Mouse (Mus musculus) midbrain, embryonic 15.5 days (tissue): ENCODE measurements at regions not wholly inside any gene's neighbourhood (a gene's known extent, or its start where the extent isn't known, plus 50 kb on each side); places are given as distances from the start of the nearest gene placed in this dataset.

Experiments
- ATAC-seq: fragments of 200-750 bp; cut with Nextera tagmentation; replicated peaks from 2 replicates; pipeline ENCODE4 v1.8.0; 2017; ENCODE audit warnings: moderate TSS enrichment
- H3K27ac ChIP-seq: fragments of 300-500 bp; sonication (generic); 2 replicates; pipeline ENCODE4 v1.5.1; 2015; ENCODE audit warnings: mild to moderate bottlenecking, inconsistent platforms
- H3K27me3 ChIP-seq: fragments of 300-500 bp; sonication (generic); replicated peaks from 2 replicates; pipeline ENCODE4 v1.6.1; 2015; ENCODE audit warnings: inconsistent platforms
- H3K36me3 ChIP-seq: fragments of 300-500 bp; sonication (generic); replicated peaks from 2 replicates; pipeline ENCODE4 v1.6.1; 2015; ENCODE audit warnings: inconsistent platforms
- H3K4me1 ChIP-seq: fragments of 300-500 bp; sonication (generic); 2 replicates; pipeline ENCODE4 v1.6.1; 2015; ENCODE audit warnings: inconsistent platforms
- H3K4me2 ChIP-seq: fragments of 300-500 bp; sonication (generic); 2 replicates; pipeline ENCODE4 v1.6.1; 2015; ENCODE audit warnings: inconsistent platforms, mild to moderate bottlenecking, moderate library complexity
- H3K4me3 ChIP-seq: fragments of 300-500 bp; sonication (generic); 2 replicates; pipeline ENCODE4 v1.5.1; 2015; ENCODE audit warnings: mild to moderate bottlenecking, inconsistent platforms
- H3K9ac ChIP-seq: fragments of 300-500 bp; sonication (generic); 2 replicates; pipeline ENCODE4 v1.6.1; 2015; ENCODE audit warnings: mild to moderate bottlenecking, inconsistent platforms
- H3K9me3 ChIP-seq: fragments of 300-500 bp; sonication (generic); 2 replicates; pipeline ENCODE4 v1.6.1; 2016; ENCODE audit warnings: inconsistent platforms
- WGBS: fragments of 180-500 bp; shearing (Covaris S2); methylation state at CpG from one replicate; pipeline ENCODE4 v1.1.7; 2015; ENCODE audit warnings: mixed read lengths; 5-methylcytosine and 5-hydroxymethylcytosine counted together

- H3K27ac ChIP-seq, result no peak overlapping the region
- H3K36me3 ChIP-seq, result no peaks in the 10 kb centered on the region
- no peaks in the 10 kb centered on the region for H3K9me3 ChIP-seq
- H3K4me1 ChIP-seq, result no peaks in the 10 kb centered on the region
- H3K27me3 ChIP-seq, result no peaks in the 10 kb centered on the region
- H3K4me3 ChIP-seq, result no peak overlapping the region
- H3K4me2 ChIP-seq, result no peak overlapping the region
- 95% methylated on average over 3 of the region's 3 CpGs for WGBS
- ATAC-seq, result no peak
- H3K9ac ChIP-seq, result no peak overlapping the region
These were observed 743.4 kb downstream of the Hace1 start for GRCm38 (mm10) chr10:46321040-46321439.

- Histone ChIP-seq H3K9me3 (no peaks in the 10 kb centered on the region), H3K36me3 (no peaks in the 10 kb centered on the region), H3K4me1 (no peaks in the 10 kb centered on the region), H3K4me3 (no peak overlapping the region), H3K27ac (no peak overlapping the region), H3K27me3 (no peaks in the 10 kb centered on the region), H3K4me2 (no peak overlapping the region), H3K9ac (no peak overlapping the region)
- WGBS, result 83% methylated on average over 1 of the region's 1 CpGs
- no peak for ATAC-seq
These were observed 751.4 kb downstream of the Hace1 start for GRCm38 (mm10) chr10:46329052-46329451.

- no peak for ATAC-seq
- Histone ChIP-seq H3K4me2 (no peak overlapping the region), H3K9ac (no peak overlapping the region), H3K27ac (no peak overlapping the region), H3K9me3 (no peaks in the 10 kb centered on the region), H3K27me3 (no peaks in the 10 kb centered on the region), H3K36me3 (no peaks in the 10 kb centered on the region), H3K4me3 (no peak overlapping the region), H3K4me1 (no peaks in the 10 kb centered on the region)
These were observed 754.1 kb downstream of the Hace1 start for GRCm38 (mm10) chr10:46331599-46332283.

- H3K9ac ChIP-seq, result no peak overlapping the region
- H3K9me3 ChIP-seq, result no peaks in the 10 kb centered on the region
- no peak overlapping the region for H3K4me3 ChIP-seq
- H3K27ac ChIP-seq, result no peak overlapping the region
- ATAC-seq, result no peak
- H3K27me3 ChIP-seq, result no peaks in the 10 kb centered on the region
- no peaks in the 10 kb centered on the region for H3K36me3 ChIP-seq
- no peaks in the 10 kb centered on the region for H3K4me1 ChIP-seq
- H3K4me2 ChIP-seq, result no peak overlapping the region
These were observed 755.6 kb downstream of the Hace1 start for GRCm38 (mm10) chr10:46333231-46333630.

GRCm38 (mm10) chr10:46345315-46345714 is 767.7 kb downstream of the Hace1 start:
- 63% methylated on average over 4 of the region's 4 CpGs for WGBS
- Histone ChIP-seq H3K27me3 (no peaks in the 10 kb centered on the region), H3K4me1 (no peaks in the 10 kb centered on the region)

GRCm38 (mm10) chr10:46349613-46350012 is 772.0 kb downstream of the Hace1 start:
- Histone ChIP-seq H3K4me3 (no peak overlapping the region), H3K4me2 (no peak overlapping the region), H3K27ac (no peak overlapping the region), H3K36me3 (no peaks in the 10 kb centered on the region), H3K4me1 (no peaks in the 10 kb centered on the region), H3K27me3 (no peaks in the 10 kb centered on the region), H3K9ac (no peak overlapping the region), H3K9me3 (no peaks in the 10 kb centered on the region)
- 45% methylated on average over 4 of the region's 4 CpGs for WGBS
- 0 out of 2 replicates have a peak, but pooled peaks have one; percentile 14 for ATAC-seq

More at GRCm38 (mm10) chr10:46345315-46345714, 767.7 kb downstream of the Hace1 start:
- Histone ChIP-seq H3K9ac (no peak overlapping the region), H3K4me2 (no peak overlapping the region), H3K9me3 (no peaks in the 10 kb centered on the region), H3K36me3 (no peaks in the 10 kb centered on the region), H3K27ac (no peak overlapping the region), H3K4me3 (no peak overlapping the region)
- ATAC-seq, result no peak

GRCm38 (mm10) chr10:46350196-46350595 is 772.6 kb downstream of the Hace1 start:
- no peak overlapping the region for H3K27ac ChIP-seq
- WGBS, result 9% methylated on average over 2 of the region's 2 CpGs
- ATAC-seq, result 0 out of 2 replicates have a peak, but pooled peaks have one; percentile 27
- no peak overlapping the region for H3K4me2 ChIP-seq
- H3K9me3 ChIP-seq, result no peaks in the 10 kb centered on the region
- no peak overlapping the region for H3K4me3 ChIP-seq
- H3K9ac ChIP-seq, result no peak overlapping the region
- no peaks in the 10 kb centered on the region for H3K4me1 ChIP-seq
- no peaks in the 10 kb centered on the region for H3K36me3 ChIP-seq
- H3K27me3 ChIP-seq, result no peaks in the 10 kb centered on the region

GRCm38 (mm10) chr10:46356775-46357174 is 779.1 kb downstream of the Hace1 start:
- no peaks in the 10 kb centered on the region for H3K4me1 ChIP-seq
- 73% methylated on average over 1 of the region's 1 CpGs for WGBS
- no peak overlapping the region for H3K9ac ChIP-seq
- no peak overlapping the region for H3K4me2 ChIP-seq
- no peak overlapping the region for H3K4me3 ChIP-seq
- no peak for ATAC-seq
- H3K36me3 ChIP-seq, result no peaks in the 10 kb centered on the region
- no peaks in the 10 kb centered on the region for H3K27me3 ChIP-seq
- no peaks in the 10 kb centered on the region for H3K9me3 ChIP-seq
- H3K27ac ChIP-seq, result no peak overlapping the region

- H3K9me3 ChIP-seq, result no peaks in the 10 kb centered on the region
- no peak overlapping the region for H3K9ac ChIP-seq
- no peak overlapping the region for H3K27ac ChIP-seq
- H3K4me3 ChIP-seq, result no peak overlapping the region
- H3K27me3 ChIP-seq, result no peaks in the 10 kb centered on the region
- H3K4me1 ChIP-seq, result no peaks in the 10 kb centered on the region
- 73% methylated on average over 7 of the region's 7 CpGs for WGBS
- ATAC-seq, result no peak
- no peaks in the 10 kb centered on the region for H3K36me3 ChIP-seq
- no peak overlapping the region for H3K4me2 ChIP-seq
These were observed 796.3 kb downstream of the Hace1 start for GRCm38 (mm10) chr10:46373715-46374475.

GRCm38 (mm10) chr10:46374646-46375045 is 797.0 kb downstream of the Hace1 start:
- ATAC-seq, result no peak
- no peak overlapping the region for H3K4me3 ChIP-seq
- no peaks in the 10 kb centered on the region for H3K4me1 ChIP-seq
- no peaks in the 10 kb centered on the region for H3K9me3 ChIP-seq
- H3K36me3 ChIP-seq, result no peaks in the 10 kb centered on the region
- H3K27ac ChIP-seq, result no peak overlapping the region
- H3K27me3 ChIP-seq, result no peaks in the 10 kb centered on the region
- 83% methylated on average over 3 of the region's 3 CpGs for WGBS
- no peak overlapping the region for H3K9ac ChIP-seq
- H3K4me2 ChIP-seq, result no peak overlapping the region

GRCm38 (mm10) chr10:46397089-46397488 is 819.5 kb downstream of the Hace1 start:
- no peaks in the 10 kb centered on the region for H3K36me3 ChIP-seq
- H3K4me3 ChIP-seq, result no peak overlapping the region
- no peak overlapping the region for H3K9ac ChIP-seq
- ATAC-seq, result no peak; the same call in 1 of the 2 replicates
- H3K9me3 ChIP-seq, result no peaks in the 10 kb centered on the region
- no peak overlapping the region for H3K27ac ChIP-seq
- H3K27me3 ChIP-seq, result no peaks in the 10 kb centered on the region
- WGBS, result 85% methylated on average over 4 of the region's 4 CpGs
- H3K4me2 ChIP-seq, result no peak overlapping the region
- H3K4me1 ChIP-seq, result no peaks in the 10 kb centered on the region

GRCm38 (mm10) chr10:46403883-46404282 is 826.3 kb downstream of the Hace1 start:
- Histone ChIP-seq H3K4me1 (no peaks in the 10 kb centered on the region), H3K27ac (no peak overlapping the region), H3K4me3 (no peak overlapping the region), H3K4me2 (no peak overlapping the region), H3K27me3 (no peaks in the 10 kb centered on the region), H3K9ac (no peak overlapping the region), H3K9me3 (no peaks in the 10 kb centered on the region), H3K36me3 (no peaks in the 10 kb centered on the region)
- 72% methylated on average over 2 of the region's 2 CpGs for WGBS
- no peak for ATAC-seq
